Mouse (Mus musculus): ENCODE data around the gene Gys1. TPM values are rescaled to one million over a fixed set of nuclear protein-coding genes. Genes with fewer than 3 reads are reported as not detected.

Gys1 gene
- polyA plus RNA-seq, 1 experiment: 35.2 TPM

- TF ChIP-seq CTCF (IDR thresholded peaks at IDR 0.05; ENCODE audit: borderline replicate concordance, control insufficient read depth, extremely low read depth, insufficient read depth, low read length, poor library complexity) (no peak), POLR2A (IDR thresholded peaks at IDR 0.05; ENCODE audit: control insufficient read depth, extremely low read depth, insufficient read depth, low read length, poor library complexity) (no peak)
- H3K27ac ChIP-seq (ENCODE audit: control insufficient read depth, insufficient read depth, low read length): no peak overlapping the region
- WGBS: 79% methylated on average over 10 of the region's 10 CpGs
- peaks cover 13% of the 10 kb centered on the region for H3K27me3 ChIP-seq (ENCODE audit: control insufficient read depth, insufficient read depth, low read length)
- no peaks in the 10 kb centered on the region for H3K36me3 ChIP-seq (ENCODE audit: control insufficient read depth, insufficient read depth, low read length)
- peaks cover 4% of the 10 kb centered on the region; the same call in 1 of the 2 replicates for H3K4me1 ChIP-seq (replicated peaks; ENCODE audit: control insufficient read depth, insufficient read depth, low read length)
- DNase-seq: no peak
- no peak overlapping the region for H3K4me3 ChIP-seq (ENCODE audit: control insufficient read depth, insufficient read depth, low read length)
Observed at GRCm38 (mm10) chr7:45401521-45402085, 33.0 kb upstream of the Gys1 start.

GRCm38 (mm10) chr7:45403532-45404261 is 30.9 kb upstream of the Gys1 start:
- TF ChIP-seq CTCF (IDR thresholded peaks at IDR 0.05; ENCODE audit: borderline replicate concordance, control insufficient read depth, extremely low read depth, insufficient read depth, low read length, poor library complexity): no peak
- TF ChIP-seq POLR2A (IDR thresholded peaks at IDR 0.05; ENCODE audit: control insufficient read depth, extremely low read depth, insufficient read depth, low read length, poor library complexity): no peak
- Histone ChIP-seq H3K27ac (ENCODE audit: control insufficient read depth, insufficient read depth, low read length) (no peak overlapping the region), H3K27me3 (ENCODE audit: control insufficient read depth, insufficient read depth, low read length) (peaks cover 19% of the 10 kb centered on the region), H3K4me1 (replicated peaks; ENCODE audit: control insufficient read depth, insufficient read depth, low read length) (peaks cover 6% of the 10 kb centered on the region; the same call in 1 of the 2 replicates), H3K4me3 (ENCODE audit: control insufficient read depth, insufficient read depth, low read length) (no peak overlapping the region), H3K36me3 (ENCODE audit: control insufficient read depth, insufficient read depth, low read length) (no peaks in the 10 kb centered on the region)
- peak; percentile 67 for DNase-seq
- WGBS: 41% methylated on average over 6 of the region's 6 CpGs

GRCm38 (mm10) chr7:45405091-45406075 is 29.3 kb upstream of the Gys1 start, which contains the start of gene Kcna7:
Gene Kcna7, plus strand, starts transcription at chr7:45405653.
- 12% methylated on average over 28 of the region's 28 CpGs for WGBS

GRCm38 (mm10) chr7:45406157-45407156 is 28.2 kb upstream of the Gys1 start:
- no peak for DNase-seq
- Histone ChIP-seq H3K27ac (ENCODE audit: control insufficient read depth, insufficient read depth, low read length) (no peak overlapping the region), H3K36me3 (ENCODE audit: control insufficient read depth, insufficient read depth, low read length) (no peaks in the 10 kb centered on the region), H3K27me3 (ENCODE audit: control insufficient read depth, insufficient read depth, low read length) (peaks cover 19% of the 10 kb centered on the region), H3K4me1 (replicated peaks; ENCODE audit: control insufficient read depth, insufficient read depth, low read length) (peaks cover 6% of the 10 kb centered on the region; the same call in 1 of the 2 replicates), H3K4me3 (ENCODE audit: control insufficient read depth, insufficient read depth, low read length) (peak overlapping the region; percentile 21)
- 2% methylated on average over 114 of the region's 114 CpGs for WGBS
- TF ChIP-seq POLR2A (IDR thresholded peaks at IDR 0.05; ENCODE audit: control insufficient read depth, extremely low read depth, insufficient read depth, low read length, poor library complexity) (no peak), CTCF (IDR thresholded peaks at IDR 0.05; ENCODE audit: borderline replicate concordance, control insufficient read depth, extremely low read depth, insufficient read depth, low read length, poor library complexity) (0 out of 2 replicates have a peak, but pooled peaks have one; percentile 12)

More at GRCm38 (mm10) chr7:45405091-45406075, 29.3 kb upstream of the Gys1 start, which contains the start of gene Kcna7:
- Histone ChIP-seq H3K27me3 (ENCODE audit: control insufficient read depth, insufficient read depth, low read length) (peaks cover 19% of the 10 kb centered on the region), H3K4me1 (replicated peaks; ENCODE audit: control insufficient read depth, insufficient read depth, low read length) (peaks cover 6% of the 10 kb centered on the region; the same call in 1 of the 2 replicates), H3K27ac (ENCODE audit: control insufficient read depth, insufficient read depth, low read length) (no peak within 1 kb of the TSS), H3K36me3 (ENCODE audit: control insufficient read depth, insufficient read depth, low read length) (no peaks in the 10 kb centered on the region), H3K4me3 (ENCODE audit: control insufficient read depth, insufficient read depth, low read length) (peak within 1 kb of the TSS; percentile 21)
- TF ChIP-seq POLR2A (IDR thresholded peaks at IDR 0.05; ENCODE audit: control insufficient read depth, extremely low read depth, insufficient read depth, low read length, poor library complexity) (no peak), CTCF (IDR thresholded peaks at IDR 0.05; ENCODE audit: borderline replicate concordance, control insufficient read depth, extremely low read depth, insufficient read depth, low read length, poor library complexity) (peak; percentile 88; the same call in 1 of the 2 replicates)
- DNase-seq: peak; percentile 81

- Histone ChIP-seq H3K4me3 (ENCODE audit: control insufficient read depth, insufficient read depth, low read length) (no peak overlapping the region), H3K27ac (ENCODE audit: control insufficient read depth, insufficient read depth, low read length) (no peak overlapping the region), H3K36me3 (ENCODE audit: control insufficient read depth, insufficient read depth, low read length) (no peaks in the 10 kb centered on the region), H3K27me3 (ENCODE audit: control insufficient read depth, insufficient read depth, low read length) (peaks cover 19% of the 10 kb centered on the region), H3K4me1 (replicated peaks; ENCODE audit: control insufficient read depth, insufficient read depth, low read length) (peaks cover 6% of the 10 kb centered on the region; the same call in 1 of the 2 replicates)
- no peak for DNase-seq
- TF ChIP-seq POLR2A (IDR thresholded peaks at IDR 0.05; ENCODE audit: control insufficient read depth, extremely low read depth, insufficient read depth, low read length, poor library complexity) (no peak), CTCF (IDR thresholded peaks at IDR 0.05; ENCODE audit: borderline replicate concordance, control insufficient read depth, extremely low read depth, insufficient read depth, low read length, poor library complexity) (no peak)
- 83% methylated on average over 10 of the region's 10 CpGs for WGBS
Observed at GRCm38 (mm10) chr7:45407836-45408235, 26.8 kb upstream of the Gys1 start.
